Mouse (Mus musculus) lung, postnatal 0 days (tissue): ENCODE data around the gene Faf2.

ENCODE experiments used
- CTCF ChIP-seq: IDR thresholded peaks from 2 replicates; pipeline ENCODE4 v1.5.1; 2016; ENCODE audit warnings: antibody characterized with exemption, mild to moderate bottlenecking
- EP300 ChIP-seq: IDR thresholded peaks from 2 replicates; pipeline ENCODE4 v1.6.1; 2016; ENCODE audit warnings: antibody characterized with exemption, mild to moderate bottlenecking, control low read depth

DNA sequence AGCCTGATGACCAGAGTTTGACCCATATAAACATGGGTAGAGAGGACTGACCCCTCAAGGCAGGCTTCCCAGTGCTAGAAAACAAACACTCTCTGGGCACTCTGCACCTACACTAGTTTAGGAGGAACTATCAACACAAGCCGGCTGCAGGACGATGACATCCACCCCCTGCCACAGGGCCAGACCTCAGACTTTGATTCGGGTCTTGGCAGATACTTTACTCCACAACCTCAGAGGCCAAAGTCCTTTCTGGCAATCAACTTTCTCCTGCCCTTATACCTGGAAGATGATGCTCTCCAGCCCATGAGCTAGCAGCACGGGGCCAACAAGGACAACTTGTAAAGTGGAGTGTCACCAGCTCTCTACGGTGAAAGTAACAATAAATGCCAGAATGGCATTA, 38.7 kb upstream of the Faf2 start:
- TF ChIP-seq CTCF = no peak
- no peak for TF ChIP-seq EP300
